Mouse (Mus musculus) lung, postnatal 36 days (tissue): ENCODE results near the gene Nipal4.

Source experiments
- DNase-seq: peaks from one replicate; pipeline ENCODE4 v3.0.0; 2022; ENCODE audit warnings: mixed read lengths

Gene Nipal4

DNA sequence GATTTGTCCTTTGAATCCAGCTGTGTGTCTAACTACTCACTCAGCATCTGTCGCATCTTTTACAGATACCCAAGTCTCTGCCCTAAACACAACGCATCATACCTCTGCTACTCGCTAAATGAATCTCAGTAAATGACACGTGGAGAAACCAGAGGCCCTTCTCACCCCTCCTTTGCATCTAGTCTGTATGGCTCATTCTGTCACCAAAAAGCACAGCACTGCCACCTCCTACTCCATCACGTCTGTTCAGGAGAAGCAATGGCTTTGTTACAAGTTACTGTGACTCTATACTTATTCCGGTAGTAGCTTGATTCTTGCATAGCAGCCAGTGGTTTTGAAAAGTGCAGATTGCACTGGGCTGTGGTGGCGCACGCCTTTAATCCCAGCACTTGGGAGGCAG lies 9.4 kb downstream of the Nipal4 start:
- no peak for DNase-seq

DNA sequence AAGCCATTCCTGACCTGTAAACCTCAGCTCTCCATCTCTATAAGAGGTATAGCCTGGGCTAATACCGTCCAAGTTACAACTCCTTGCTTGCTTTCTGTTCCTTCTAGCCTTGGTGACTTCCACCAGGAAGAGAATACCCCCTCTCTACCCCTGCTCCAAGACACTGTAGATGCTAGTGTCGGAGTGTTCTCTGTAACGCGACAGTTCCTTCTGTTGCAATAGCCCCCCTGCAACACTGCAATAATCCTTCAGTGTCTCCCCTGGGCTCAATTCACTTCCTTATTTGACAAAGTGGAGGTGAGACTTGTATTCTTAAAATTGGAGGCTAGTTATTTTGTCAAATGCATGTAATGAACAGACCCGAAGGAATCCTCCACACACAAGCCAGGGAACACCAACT lies 19.7 kb downstream of the Nipal4 start:
- no peak for DNase-seq

DNA sequence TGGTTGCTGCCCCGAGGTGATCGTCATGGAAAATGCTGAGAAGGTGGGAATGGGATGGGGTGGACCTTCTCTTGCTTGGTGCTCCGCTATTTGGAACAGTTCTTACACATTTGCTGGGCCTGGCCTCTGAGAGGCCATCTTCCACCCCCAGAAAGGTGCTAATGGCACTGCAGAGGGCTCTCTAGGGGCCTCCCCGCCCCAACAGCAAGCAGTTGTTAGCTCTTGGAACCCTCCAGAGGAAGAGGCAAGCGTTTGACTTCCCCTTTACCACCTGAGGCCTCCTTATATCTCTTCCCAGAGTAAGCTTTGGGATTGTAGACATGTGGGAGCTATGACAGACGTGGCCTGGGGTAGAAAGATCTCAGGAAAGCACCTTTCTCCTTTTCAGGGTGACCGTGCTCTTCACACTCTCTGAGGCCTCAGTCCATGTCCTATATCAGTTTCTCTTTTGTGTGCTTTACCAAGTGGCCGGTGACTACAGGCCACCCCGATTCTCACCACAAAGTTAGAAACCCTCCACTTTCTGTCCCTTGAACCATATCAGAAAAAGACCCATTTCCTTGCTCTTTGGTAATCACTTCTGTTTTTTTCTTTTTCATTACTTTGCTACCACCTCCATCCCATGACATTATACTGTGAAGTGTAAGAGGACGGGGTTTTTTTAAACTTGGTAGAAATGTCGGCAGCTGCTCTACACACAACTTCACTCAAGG lies 21.0 kb downstream of the Nipal4 start:
- DNase-seq = no peak

DNA sequence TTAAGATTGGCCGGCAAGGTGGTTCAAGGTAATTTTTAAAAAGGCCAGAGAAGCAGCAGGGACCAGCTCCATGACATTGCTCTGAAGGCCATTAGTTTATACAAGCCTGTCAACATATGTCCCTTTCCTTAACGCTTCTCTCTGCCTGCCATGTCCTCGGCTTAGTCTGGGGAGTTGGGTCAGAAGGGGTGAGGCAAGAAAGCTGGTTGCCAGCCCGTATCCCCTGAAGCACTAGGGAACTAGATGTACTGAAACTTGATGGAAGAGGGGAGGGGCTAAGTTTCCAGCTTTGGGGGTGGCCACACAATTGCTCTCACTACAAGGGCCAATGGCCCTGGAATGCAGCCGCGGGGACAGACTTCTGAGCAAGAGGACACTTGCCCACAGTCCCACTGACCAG lies 23.0 kb downstream of the Nipal4 start:
- DNase-seq = no peak

DNA sequence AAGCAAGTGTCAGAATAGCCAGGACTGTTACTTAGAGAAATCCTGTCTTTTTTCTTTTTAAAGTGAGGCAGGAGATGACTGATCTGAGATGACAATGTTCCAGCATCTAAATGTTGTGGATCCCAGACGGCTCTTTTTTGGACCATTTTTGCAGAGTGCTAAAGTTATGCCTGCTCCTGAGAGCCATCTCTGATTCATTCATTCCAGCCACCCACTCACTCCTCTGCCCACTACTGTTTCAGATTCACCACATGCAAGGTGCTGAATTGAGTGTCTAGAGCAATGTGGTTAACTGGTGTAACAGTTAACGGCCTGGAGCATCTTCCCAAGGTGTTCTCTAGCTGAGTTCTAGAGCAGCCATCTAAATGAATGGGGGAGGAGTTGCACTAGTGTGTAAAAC lies 31.4 kb downstream of the Nipal4 start:
- no peak for DNase-seq

DNA sequence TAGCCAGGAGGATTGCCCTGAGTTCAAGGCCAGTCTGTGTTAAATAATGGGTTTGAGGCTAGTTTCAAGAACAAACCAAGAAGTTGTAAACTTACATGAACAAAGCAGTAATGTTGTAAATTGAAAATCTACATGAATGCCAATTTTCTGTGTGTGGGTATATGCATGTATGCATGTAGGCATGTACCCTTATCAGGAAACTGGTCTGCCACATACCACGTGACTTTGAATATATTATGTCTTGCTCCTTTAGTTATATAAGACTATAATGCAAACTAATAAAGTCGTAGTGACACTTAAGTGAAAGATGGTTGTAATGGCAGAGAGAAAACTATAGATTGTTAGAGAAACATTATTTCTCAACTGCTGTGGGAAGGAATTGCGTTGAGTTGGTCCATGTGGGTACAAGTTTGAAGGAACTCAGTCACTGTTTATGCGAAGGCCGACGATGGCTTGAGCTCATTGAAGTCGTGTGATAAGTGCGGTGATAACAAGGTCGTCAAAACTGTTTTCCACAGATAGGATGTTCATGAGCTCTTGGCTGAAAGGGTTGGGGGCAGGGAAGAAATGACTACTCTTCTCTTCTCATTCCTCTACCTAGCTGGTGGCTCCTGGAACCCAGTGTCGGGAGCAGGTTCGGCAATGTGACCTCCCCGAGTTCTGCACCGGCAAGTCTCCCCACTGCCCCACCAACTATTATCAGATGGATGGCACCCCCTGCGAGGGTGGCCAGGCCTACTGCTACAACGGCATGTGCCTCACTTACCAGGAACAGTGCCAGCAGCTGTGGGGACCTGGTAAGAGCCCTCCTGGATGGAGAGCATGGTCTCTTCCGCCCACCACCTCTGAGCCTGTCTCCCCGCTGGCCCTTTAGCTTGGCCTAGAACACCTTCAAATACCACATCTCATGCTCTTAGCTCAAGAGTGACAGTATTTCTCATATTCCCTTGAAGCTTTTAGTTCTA lies 35.0 kb downstream of the Nipal4 start:
- no peak for DNase-seq

DNA sequence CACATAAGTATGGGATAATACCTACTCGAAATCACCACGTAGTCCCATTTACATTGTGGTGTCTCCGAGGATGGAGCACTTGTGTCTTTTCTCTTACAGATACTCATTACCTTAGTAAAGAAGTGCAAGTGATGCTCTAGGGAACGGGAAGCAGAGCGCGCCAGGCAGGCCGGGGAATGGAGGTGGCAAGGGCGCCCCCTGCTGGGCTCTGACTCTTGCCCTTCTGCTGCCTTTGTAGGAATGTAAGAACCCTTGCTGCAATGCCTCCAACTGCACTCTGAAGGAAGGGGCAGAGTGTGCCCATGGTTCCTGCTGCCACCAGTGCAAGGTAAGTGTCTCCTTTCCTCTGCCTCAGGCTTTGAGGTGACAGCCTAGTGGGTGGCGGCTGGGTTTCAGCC lies 37.8 kb downstream of the Nipal4 start:
- peak; percentile 91 for DNase-seq

DNA sequence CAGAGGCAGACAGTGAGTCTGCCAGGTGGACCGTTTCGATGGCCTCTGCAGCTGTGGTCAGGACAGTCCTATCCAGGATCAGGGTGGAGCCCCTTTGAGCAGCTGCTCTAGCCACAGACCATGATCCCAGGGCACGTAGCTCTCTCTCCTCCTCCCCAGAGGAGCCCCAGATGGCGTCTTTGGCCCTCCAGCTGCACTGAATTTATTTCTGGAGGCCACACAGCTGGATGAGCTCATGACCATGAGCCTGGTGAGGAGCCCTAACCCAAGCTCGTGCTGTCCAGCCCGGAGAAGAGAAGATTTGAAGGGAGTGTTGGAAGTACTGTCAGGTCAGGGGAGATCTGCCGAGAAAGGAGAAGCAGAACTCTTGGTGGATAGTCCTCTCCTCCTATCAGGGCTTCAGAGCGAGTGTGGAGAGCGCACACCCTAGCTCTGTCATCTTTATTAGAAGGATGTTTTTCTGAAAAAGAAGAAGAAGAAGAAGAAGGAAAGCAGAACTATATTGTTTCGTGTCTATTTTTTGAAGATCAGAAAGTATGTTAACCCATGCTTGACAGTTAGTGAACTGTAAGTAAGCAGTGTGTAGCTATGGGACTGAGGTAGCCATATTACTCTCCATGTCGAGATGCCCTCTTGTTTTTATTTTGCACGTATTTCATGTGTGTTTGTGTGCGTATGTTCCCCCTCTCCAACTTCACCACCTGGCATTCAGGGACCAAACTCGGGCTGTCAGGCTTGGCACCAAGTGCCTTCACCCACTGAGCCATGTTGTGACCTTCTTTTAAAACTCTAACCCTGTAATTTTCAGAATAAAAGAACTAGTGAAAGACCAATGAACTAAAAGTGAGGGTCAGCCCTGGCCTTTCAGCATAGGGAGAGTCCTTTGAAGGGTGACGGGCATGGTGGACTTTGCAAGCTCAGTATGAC lies 38.4 kb downstream of the Nipal4 start:
- DNase-seq = peak; percentile 27

DNA sequence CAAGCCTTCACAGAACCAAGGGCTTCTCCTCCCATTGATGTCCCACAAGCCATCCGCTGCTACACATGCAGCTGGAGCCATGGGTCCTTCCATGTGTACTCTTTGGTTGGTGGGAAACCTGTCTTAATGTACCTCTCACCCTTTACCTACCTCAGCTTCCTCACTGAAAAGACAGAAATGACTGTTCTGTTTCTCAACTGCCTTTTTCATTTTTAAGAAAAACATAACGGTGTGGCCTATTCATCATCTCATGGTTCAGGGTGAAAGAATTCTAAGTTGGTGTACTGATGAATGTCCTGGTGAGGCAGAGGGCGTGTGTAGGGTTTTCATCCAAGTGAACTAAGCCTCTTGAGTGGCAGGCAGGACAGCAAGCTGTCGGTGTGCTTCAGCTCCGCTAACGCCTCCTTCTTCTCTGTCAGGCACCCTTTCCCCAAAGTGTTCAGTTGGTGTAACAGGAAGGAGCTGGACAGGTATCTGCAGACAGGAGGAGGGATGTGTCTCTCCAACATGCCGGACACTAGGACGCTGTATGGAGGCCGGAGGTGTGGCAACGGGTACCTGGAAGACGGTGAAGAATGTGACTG lies 39.4 kb downstream of the Nipal4 start:
- no peak for DNase-seq

DNA sequence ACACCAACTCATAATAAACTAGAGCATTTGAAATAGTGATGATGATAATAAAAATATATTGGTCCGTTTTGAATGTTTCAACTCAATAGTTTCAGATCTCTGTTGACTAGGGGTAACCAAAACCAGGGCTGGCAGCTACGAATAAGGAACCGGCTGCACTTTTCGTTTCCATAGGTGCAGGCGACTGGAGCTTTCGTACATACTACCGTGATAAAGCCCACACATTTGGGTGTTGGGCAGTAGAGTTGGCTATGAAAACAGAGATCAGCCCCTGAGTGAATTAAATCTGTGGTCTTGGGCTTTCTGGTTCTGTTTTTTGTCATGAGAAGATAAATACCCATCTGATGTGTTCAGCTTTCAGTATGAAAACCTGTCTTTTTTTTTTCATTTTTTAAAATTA lies 40.0 kb downstream of the Nipal4 start:
- no peak for DNase-seq

DNA sequence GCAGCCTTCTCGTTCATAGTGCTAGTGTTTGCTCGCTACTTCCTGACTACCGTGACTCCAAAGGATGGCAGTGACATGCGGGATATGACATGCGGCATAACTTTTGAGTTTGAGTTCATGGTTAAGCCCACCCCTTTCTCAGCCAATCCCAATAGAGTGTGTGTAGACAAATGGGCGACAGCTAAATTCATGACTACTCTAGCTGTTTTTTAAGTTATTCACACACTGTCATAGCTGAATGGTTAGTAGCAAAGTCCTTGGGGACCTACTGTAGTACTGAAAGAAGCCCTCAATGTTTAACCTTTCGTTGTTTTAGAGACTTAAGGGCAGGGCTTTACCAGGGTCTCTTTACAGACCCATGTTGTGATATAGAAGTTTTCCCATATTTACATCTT lies 40.5 kb downstream of the Nipal4 start:
- no peak for DNase-seq

DNA sequence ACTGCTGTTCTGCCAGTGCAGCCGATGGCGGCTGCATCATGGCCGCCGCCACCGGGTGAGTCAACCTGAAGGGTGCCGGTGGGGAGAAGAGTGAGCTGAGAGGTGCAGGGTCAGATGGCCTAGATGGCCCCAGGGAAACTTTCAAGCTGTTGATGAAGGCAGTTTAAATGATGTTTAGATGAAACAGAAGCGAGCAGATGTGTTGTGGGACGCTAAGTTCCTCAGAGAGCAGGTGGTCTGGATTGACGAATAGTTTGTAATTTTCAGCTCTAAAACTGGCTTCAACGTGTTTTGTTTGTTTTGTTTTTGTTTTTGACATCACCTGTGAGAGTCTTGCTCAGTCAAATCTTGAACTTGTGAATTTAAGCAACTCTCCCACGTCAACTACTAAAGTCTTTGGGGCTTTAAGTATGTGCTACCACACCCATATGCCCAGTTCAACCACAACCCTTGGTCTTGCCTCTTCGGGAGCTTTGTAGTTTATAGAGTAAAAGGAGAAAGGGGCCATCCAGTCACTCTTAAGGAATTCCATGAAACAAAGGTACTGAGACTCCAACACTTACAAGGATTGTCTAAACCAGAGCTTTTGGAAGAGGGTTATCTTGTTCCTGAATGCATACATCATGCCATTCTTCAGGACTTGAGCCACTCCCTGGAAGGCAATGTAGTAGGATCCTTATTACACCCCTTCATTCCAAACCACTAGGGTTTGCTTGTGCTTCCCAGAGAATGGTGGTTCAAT lies 41.0 kb downstream of the Nipal4 start:
- DNase-seq = no peak

DNA sequence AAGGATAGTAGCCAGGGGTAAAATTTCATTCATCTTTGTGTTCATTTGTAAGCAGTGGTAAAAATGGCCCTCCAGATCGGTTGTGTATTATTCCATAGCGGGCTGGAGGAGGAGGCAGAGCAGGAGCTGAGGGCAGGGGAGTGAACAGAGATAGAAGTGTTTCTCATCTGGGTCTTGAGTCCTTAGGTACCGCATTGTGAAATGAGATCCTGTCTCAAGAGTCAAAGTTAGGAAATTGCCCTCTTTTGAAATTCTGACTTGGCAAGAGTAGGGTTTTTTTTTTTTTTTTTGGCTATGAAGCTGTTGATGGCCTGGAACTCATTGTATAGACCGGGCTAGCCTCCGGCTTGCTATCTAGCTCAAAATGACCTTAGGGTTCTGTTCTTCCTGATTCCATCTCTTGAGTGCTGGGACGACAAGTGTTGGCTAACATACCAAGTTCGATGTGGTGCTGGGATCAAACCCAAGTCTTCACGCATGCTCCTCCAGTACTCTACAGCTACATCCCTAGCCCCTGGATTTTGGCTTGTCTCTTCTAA lies 42.9 kb downstream of the Nipal4 start:
- peak; percentile 46 for DNase-seq

DNA sequence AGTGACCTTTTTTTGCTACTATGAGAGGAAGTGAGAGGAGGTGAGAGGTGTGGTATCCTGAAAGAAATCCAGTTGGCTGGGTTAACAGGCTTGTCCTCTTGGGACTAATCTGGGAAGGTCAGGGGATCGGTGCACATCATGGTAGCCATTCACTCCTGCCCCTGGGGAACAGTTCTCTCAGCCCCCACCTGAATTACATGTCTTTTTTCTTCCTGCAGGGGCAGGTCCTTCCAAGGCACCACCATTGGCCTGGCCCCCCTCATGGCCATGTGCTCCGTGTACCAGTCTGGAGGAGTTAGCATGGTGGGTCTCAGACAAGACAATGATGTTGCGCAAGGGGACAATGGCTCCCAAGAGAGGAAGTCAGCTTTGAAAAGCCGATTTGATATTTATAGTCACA lies 43.4 kb downstream of the Nipal4 start:
- DNase-seq = no peak

DNA sequence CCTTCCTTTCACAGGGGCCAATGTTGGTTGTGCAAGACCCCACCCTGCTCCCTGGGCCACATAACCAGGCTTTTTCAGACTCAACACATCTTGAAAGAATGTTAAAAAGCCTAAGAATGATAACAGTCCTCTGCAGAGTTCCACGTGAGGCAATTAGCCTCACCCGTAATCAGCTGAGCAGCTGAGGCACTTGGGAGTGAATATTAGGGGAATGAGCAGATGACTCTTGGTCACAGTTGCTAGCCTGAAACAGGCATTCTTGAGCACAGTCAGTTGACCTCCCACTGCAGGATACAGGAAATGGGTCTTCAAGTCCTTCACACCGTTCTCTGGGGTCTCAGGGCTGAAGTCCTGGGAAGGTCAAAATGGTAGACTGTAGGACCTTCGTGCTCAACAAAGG lies 44.6 kb downstream of the Nipal4 start:
- DNase-seq = peak; percentile 27

DNA sequence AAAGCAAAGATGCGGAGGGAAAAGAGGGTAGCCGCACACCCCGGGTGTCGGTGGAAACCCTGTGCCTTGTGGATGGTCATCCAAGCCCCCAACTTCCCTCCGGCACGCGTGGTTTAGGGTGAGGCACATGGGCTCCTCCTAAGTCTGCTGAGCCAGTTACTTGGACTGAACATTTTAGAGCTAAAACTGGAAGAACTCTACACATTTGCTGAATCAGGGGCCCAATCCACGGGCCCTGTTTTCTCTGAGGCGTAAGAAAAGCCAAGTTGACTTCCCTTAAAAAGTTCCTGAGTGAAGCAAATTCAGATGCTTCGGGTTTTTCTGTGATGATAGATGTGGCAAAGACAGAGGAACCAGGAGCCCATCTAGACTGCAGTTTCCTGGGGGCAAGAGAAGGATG lies 46.2 kb downstream of the Nipal4 start:
- DNase-seq = no peak

DNA sequence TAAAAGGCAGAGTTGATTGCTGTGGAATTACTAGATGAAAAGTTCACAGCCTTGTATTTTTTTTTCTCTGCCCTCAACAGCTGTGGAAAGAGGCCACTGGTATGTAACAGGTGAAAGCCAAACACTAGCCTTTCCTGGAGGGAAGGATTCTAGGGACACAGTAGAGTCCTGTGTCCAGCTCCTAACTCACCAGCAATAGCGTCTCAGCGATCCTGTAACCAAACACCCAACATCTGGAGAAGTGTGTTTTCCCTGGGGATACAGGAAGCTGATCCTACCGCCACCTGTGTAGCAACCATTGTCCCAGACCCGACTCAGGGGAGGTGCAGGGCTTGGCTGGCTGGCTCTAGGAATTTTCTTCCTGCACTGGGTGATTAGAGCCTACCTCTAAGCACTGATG lies 46.7 kb downstream of the Nipal4 start:
- DNase-seq = no peak

DNA sequence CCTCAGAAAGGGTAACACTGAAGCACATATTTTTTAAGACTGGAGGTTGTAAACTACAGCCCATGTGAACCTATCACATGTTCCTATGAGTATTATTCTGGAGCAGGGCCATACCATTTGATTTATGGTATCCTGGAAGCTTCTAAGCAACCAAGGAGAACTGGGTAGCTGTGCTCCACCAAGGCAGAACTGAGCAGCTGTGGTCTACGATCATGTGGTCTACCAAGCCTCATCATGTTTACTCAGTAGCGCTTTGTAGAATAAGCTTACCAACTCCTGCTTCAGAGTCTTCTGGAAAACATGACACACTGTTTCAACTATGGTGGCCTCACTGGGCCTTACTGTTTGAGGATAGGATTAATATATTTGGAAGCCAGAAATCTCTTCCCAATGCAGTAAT lies 49.8 kb downstream of the Nipal4 start:
- peak; percentile 27 for DNase-seq

DNA sequence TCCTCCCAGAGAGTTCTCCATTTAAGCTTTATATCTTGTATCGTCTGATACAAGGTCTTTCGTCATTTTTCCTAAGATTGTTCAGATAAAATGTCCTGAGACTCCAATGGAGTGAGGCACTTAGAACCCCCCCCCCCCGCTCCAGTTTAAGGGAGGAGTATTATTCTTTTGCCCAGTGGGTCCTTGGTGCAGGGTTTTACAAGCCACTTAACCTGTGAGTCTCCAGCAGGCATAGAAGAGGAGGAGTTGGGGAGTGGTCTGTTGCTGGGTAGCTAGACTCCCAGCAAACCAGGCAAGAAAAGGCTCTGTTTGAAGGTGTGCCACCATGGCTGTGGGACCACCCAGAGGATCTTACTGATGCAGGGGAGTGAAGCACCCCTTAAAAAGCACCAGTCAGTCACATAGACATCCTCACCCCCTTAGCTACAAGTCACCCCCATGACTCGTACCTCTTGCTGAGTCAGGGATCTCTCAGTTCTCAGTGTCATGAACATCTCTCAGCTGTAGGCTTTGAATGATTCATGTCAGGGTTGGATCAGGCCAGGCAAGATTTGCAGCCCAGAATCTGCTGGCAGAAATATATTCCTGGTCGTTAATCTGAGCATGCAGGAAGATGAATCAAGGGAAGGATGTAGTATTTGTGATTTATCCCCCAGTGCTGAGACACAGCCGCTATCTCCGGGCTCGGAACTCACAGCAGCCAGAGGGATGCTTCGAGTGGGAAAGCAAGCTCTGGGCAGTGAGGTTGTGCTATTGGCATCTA lies 50.7 kb downstream of the Nipal4 start:
- no peak for DNase-seq

DNA sequence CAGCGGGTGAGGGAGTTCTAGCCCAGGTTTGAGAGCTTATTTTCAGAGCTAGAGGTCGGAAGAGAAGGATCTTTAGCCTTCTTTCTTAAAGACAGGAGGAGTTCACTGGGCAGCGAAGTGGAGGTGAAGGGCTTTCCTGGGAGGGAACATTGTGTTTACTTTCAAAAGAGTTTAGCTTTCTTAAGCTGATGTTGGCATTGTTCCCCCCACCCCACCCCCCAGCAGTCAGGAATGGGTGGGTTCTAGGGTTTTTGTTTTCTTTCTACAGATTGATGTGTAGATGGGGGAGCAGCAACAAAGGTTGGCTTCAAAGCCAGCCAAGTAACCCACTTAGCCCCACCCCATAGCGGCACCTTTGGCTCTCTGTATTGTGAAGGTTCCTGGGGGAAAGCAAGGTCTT lies 51.3 kb downstream of the Nipal4 start:
- DNase-seq = peak; percentile 68

DNA sequence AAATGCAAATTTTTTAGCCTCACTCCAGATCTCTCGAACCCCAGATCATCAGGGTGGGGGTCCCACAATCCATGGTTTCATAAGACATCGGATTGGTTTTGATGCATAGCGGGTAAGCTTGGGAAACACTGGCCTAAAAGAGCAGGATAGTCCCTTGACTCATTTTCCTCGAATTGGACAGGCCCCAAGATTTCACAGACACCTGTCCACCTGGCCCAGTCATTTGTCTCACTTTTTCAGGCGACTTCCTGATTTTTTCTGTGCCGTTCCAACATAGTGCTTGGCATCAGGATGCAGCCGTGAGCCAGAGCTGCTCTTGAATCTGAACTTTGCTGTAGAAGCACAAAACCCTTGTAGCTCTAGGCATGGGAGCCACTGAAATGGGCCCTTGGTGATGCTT lies 52.1 kb downstream of the Nipal4 start:
- no peak for DNase-seq
